Mouse (Mus musculus): Measurements from ENCODE around the gene Cep170b. TPM values are rescaled to one million over a fixed set of nuclear protein-coding genes. Genes with fewer than 3 reads are reported as not detected.

Cep170b gene
- polyA plus RNA-seq, 1 experiment = not detected

DNA sequence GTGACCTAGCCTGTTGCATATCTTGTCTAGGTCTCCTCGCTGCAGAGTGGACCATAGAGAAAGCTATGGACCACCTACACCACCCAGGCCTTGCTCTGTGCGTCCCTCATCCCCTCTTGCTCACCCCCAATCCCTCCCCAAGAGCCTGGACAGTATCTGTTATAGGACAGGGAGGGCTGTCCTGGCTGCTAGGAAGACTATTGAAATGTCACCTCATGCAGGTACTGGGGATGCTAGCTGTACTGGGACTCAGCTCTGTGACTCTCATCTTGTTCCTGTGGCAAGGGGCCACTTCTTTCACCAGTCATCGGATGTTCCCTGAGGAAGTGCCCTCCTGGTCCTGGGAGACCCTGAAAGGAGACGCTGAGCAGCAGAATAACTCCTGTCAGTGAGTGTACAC lies 42.9 kb downstream of the Cep170b start:
- TF ChIP-seq GATA1 (IDR thresholded peaks at IDR 0.05; ENCODE audit: low read length) = no peak

DNA sequence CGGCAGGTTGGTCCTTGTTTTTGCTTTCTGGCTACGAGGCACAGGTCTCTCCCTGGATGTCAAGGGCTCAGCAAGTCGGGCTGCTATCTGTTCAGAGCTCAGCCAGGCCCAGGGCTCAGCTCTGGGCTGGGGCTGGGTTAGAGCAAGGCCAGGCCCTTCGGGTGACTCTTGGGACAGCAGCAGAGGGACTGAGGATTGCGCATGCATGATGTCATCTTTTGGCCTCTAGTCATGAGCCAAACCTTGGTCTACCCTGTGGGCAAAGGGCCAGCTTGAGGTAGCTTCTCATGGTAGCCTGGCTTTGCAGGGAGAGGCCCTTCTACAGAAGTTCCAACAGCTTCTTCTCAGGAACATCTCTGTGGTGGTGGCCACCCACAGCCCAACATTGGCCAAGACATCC lies 43.9 kb downstream of the Cep170b start:
- TF ChIP-seq GATA1 (IDR thresholded peaks at IDR 0.05; ENCODE audit: low read length) = no peak

DNA sequence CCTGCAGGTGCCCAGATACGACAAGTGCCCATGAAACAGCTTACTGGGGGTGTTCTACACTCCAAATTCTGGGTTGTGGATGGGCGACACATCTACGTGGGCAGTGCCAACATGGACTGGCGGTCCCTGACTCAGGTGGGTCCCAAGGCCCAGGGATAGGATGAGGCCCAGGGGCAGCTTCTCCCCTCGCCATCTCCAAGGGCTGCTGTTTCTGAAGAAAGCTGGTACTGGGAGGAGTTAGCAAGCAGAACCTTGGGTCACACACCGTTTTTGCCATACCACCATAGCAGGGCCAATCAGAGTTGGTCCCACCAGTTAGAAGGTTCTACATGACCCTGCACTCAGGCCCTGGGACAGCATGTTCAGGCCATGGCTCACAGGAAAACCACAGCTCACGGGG lies 44.7 kb downstream of the Cep170b start:
- no peak for TF ChIP-seq GATA1 (IDR thresholded peaks at IDR 0.05; ENCODE audit: low read length)

DNA sequence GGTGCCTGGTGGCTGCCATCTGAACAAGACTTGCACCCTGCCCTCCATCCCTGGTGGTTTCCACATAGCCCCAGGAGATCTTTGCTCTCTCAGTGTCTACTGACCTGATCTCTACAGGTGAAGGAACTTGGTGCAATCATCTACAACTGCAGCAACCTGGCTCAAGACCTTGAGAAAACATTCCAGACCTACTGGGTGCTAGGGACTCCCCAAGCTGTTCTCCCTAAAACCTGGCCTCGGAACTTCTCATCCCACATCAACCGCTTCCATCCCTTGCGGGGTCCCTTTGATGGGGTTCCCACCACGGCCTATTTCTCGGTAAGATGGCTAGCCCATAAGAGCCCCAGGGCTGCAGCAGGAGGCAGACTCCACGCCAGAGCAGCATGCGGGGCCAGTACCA lies 46.3 kb downstream of the Cep170b start:
- TF ChIP-seq GATA1 (IDR thresholded peaks at IDR 0.05; ENCODE audit: low read length) = no peak

DNA sequence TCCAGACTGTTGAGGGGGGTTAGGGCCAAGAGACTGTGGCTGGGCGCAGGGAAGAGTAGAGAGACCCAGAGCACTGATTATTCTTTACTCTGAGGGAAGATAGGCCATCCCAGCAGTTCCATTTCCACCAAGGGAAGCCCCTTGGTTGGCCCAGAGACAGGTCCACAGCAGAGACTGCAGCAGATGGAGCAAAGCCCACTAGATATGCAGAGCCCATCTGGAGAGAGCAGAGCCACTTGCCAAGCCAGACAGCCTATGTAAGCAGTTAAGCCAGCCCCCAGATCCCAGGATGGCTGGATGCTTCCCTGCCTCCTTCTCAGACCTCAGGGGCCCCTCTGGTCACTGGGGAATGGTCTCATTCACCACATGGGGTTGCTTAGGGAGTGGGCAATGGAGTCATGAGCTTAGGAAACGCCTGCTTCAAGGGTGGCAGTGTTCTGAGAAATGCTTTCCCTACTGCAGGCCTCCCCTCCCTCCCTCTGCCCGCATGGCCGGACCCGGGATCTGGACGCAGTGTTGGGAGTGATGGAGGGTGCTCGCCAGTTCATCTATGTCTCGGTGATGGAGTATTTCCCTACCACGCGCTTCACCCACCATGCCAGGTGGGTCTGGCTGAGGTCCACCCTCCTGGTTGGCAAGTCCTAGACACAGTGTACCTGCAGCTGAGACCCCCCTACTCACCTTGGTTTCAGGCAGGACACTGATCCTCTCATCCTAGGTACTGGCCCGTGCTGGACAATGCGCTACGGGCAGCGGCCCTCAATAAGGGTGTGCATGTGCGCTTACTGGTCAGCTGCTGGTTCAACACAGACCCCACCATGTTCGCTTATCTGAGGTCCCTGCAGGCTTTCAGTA lies 47.0 kb downstream of the Cep170b start:
- TF ChIP-seq GATA1 (IDR thresholded peaks at IDR 0.05; ENCODE audit: low read length) = no peak

DNA sequence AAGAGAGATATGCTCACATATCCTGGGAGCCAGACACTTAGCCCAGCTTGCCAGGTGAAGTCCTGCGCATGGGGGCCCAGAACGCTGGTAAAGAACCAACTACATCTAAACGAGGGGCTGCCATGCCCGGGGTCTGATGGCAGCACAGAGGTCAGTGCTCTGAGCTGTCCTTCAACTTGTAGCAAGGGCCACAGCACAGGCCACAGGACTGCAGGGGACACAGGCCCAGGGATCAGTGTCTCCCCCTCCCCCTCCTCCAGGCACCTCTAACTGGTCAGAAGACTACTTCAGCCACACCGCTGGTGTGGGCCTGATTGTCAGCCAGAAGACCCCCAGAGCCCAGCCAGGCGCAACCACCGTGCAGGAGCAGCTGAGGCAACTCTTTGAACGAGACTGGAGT lies 47.9 kb downstream of the Cep170b start:
- no peak for TF ChIP-seq GATA1 (IDR thresholded peaks at IDR 0.05; ENCODE audit: low read length)

DNA sequence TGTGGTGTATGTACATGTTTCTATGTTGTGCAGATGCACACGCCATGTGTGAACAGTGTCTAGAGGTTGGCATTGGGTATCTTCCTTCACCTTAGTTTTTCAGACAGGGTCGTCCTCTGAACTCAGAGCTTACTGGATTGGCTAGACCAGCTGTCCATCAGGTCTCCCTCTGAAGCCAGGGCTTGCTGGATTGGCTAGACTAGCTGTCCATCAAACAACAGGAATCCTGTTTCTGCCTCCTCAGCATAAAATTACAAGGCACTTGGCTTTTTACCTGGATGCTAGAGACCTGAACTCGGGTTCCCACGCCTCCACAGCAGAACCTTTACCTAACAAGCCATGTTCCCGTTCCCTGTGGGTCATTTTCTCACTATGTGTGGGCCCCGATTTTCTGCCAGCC lies 48.8 kb downstream of the Cep170b start:
- no peak for TF ChIP-seq GATA1 (IDR thresholded peaks at IDR 0.05; ENCODE audit: low read length)

DNA sequence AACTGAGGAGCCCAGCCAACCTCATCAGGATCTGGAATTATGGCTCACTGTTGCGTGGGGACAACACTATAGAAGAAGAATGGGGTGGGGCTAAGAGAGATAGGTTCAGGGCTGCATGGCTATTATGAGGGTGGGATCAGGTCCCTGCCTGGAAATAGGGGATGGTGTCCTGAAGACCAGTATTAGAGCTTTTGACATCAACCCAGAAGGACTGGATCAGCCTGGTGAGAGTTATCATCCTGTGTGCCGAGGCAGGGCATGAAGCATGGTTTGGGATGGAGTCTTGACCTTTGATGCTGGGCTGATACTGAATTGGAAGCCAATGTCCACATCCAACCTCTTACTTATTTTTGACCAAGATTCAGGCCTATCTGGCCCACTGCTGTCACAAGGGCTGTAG lies 49.5 kb downstream of the Cep170b start:
- TF ChIP-seq GATA1 (IDR thresholded peaks at IDR 0.05; ENCODE audit: low read length) = no peak

DNA sequence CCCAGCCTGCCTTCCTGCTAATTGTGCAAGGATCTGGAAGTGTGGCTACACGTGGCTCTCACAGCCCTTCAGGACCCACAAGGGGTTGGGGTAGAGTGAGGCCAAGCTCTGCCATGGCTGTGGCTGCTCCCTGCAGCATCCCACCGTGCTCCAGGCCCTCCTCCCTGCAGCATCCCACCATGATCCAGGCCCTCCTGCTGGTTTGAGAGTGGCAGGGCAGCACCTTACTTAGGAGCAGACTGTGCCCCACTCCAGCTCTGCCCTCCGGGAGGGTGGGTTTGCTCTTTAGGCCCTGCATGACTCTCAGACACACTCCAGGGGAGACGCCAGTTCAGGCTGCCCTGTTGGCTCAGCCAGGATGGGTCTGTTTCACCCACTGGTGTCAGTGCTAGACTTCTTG lies 50.1 kb downstream of the Cep170b start:
- no peak for TF ChIP-seq GATA1 (IDR thresholded peaks at IDR 0.05; ENCODE audit: low read length)

DNA sequence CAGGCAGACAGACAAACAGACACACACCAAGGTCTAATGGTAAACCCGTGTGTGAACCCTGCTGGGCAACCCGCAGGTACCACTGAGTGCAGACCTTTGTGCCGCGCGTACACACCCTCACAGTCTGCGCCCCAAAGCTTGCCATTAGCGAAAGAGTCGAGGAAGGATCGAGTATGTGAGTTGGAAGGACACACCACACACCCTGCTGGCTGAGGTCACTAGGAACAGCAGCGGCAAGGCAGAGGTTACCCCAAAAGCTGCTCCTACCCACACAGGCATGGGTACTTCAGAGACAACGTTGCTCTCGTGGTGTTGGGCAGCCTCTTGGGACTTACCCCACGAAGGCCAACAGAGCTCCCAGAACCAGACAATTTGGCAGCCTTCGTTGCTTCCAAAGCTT lies 52.1 kb downstream of the Cep170b start:
- TF ChIP-seq GATA1 (IDR thresholded peaks at IDR 0.05; ENCODE audit: low read length) = no peak

DNA sequence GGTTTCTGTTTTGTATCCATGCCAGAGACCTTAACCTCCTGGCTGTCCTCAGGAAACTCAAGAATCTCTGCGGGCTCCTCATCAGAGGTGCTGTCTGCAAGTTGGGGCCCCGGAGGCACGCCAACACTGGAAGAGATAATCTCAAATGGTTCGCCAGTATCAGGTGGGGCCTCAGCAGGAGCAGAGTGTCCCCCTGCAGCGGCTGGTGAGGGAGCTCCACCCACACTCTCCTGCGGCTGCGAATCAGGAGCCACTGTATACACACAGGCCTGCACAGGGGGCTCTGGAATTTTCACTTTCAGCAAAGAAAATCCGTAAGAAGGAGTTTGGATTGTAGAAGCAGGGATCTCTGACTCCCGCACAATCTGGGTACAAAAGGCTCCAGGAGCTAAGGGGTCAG lies 53.1 kb downstream of the Cep170b start:
- TF ChIP-seq GATA1 (IDR thresholded peaks at IDR 0.05; ENCODE audit: low read length) = no peak

DNA sequence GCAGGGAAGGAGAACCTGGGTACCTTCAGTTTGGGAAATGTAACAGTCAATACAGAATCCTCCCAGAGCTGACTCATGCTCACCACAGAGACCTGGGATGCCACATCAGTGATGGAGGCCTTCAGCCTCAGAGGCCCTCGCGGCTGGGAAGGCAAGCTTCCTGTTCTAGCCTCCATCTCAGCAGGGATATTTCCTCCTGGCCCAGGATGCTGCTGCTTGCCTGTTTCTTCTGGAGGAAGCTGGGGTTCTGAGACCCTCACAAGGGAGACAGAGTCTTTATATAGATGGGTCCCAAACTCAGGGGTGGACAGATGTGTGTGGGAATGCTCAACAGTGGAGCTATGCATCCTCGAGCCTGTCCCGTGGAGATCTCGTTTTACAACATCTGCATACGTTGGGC lies 53.8 kb downstream of the Cep170b start:
- TF ChIP-seq GATA1 (IDR thresholded peaks at IDR 0.05; ENCODE audit: low read length) = no peak

DNA sequence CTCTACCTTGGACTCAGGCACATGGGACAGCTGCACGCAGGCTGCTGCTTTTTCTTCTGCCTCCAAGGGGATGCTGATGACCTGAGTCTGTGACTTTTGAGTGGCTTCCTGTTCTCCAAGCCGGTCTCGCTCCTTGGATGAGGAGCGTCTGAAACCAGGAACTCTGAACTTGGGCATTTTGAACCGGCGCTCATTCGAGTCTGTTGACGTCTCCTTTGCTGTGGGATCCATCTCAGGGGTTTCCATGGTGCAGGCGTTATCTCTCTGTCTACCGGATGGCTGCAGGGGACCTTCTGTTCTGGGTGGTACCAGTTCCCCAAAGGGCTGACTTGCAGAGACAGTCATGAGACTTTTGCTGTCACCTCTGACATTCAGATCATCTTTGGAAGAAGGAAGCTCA lies 54.2 kb downstream of the Cep170b start:
- no peak for TF ChIP-seq GATA1 (IDR thresholded peaks at IDR 0.05; ENCODE audit: low read length)

DNA sequence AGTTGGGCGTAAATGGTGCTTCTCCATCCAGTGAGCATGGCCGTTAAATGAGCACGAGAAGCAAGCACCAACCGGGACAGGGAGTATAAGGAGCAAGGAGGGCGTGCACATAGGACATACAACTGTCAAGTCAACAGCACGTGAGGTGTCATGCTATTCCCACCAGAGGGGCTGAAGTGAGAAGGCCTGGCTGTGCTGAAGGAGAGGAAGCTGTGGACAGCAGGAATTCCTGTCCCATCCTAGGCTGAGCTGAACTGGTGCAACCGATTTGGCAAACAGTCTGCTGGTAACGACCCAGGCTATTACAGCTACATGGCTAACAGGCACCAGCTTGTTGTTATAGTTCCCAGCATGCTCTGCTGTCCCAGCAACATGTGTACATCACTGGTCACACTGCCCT lies 70.8 kb downstream of the Cep170b start:
- no peak for TF ChIP-seq GATA1 (IDR thresholded peaks at IDR 0.05; ENCODE audit: low read length)

DNA sequence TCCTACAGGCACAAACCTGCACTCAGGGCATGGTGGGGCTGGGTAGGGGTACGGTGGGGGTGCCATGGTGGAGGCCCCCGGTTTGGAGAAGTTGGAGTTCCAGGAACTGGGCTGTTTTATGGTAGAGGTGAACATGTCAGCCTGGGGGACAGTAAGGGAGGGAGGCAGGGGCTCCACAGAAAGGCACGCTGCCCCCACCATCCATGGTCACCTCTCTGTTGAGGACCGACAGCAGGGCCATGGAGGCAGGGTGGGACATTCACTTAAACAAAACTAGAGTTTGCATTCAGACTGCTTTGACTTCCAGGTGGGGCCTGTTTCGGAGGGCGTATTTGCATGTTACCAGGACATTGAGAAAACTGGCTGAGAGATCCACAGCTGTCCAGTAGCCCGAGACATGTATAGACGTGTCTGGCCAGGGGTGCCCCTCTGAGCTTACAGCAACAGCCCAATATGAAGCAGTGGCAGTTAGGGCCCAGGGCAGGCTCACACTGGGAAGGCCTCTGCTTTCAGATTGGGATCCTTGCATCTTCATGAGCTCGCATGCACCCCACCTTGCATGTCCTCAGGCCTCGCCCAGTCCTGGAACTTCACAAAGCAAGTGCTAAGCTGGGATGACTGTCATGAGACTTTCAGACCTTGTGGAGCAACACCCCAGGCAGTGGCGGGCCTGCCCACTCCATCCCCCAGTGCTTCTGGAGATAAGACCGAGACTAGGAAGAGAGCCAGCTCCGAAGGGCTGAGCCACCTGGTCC lies 73.5 kb downstream of the Cep170b start:
- TF ChIP-seq GATA1 (IDR thresholded peaks at IDR 0.05; ENCODE audit: low read length) = no peak

DNA sequence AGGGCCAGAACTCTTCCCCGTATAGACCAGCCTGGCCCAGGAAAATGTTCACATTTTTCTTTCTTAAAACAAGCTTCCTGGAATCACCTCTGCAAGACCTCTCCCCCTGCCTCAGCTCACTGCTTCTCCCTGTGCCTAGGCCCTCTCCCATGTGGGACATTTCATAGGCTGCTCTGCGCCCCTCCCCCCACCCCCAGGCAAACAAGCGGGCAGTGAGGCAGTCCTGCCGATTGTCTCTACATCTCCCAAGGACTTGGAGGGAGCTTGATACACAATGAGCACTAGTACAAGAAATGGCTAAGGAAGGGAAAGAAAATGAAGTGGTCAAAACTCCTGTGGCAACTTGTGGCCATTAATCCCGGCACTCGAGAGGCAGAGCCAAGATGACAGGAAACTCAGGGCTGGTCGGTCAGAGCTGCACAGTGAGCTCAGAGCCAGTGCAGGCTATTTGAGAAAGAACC lies 74.1 kb downstream of the Cep170b start:
- TF ChIP-seq GATA1 (IDR thresholded peaks at IDR 0.05; ENCODE audit: low read length) = no peak

DNA sequence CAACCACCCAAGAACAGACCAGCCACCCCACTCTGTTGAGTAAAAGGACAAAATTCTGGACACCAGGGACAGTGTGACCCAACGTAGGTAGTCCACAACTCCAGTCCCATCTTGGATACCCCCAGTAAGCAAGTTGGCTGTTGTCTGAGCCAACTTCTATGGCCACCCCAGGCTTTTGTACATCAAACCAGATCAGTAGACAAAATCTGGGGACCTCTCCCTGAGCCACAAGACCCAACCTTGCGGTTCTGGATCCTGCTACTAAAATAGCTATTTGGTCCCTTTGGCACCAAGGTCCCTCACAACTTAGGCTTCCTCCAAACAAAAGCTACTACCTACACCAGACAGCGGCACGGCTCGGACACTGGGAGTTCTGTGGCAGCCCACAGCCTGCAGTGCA lies 74.7 kb downstream of the Cep170b start:
- no peak for TF ChIP-seq GATA1 (IDR thresholded peaks at IDR 0.05; ENCODE audit: low read length)
